Mouse (Mus musculus) liver, embryonic 15.5 days (tissue): Measurements from ENCODE around the gene Ino80b. TPM values are rescaled to one million over a fixed set of nuclear protein-coding genes. Genes with fewer than 3 reads are reported as not detected.
"Not testable (repeated sequence)": the region's sequence is repeated elsewhere in the genome, so short reads cannot be mapped to it uniquely, and the experiment has no call there.

Source experiments
- ATAC-seq: fragments of 200-750 bp; cut with Nextera tagmentation; 2 replicates; pipeline ENCODE4 v1.8.0; 2017; ENCODE audit warnings: moderate number of reproducible peaks, mild to moderate bottlenecking, moderate library complexity; ENCODE audit not compliant: insufficient read depth
- H3K27ac ChIP-seq: fragments of 300-500 bp; sonication (generic); replicated peaks from 2 replicates; pipeline ENCODE4 v1.5.1; 2015; ENCODE audit warnings: mild to moderate bottlenecking, inconsistent platforms
- H3K27me3 ChIP-seq: fragments of 300-500 bp; sonication (generic); 2 replicates; pipeline ENCODE4 v1.6.1; 2015; ENCODE audit warnings: mild to moderate bottlenecking, inconsistent platforms
- H3K36me3 ChIP-seq: fragments of 300-500 bp; sonication (generic); replicated peaks from 2 replicates; pipeline ENCODE4 v1.6.1; 2015; ENCODE audit warnings: moderate library complexity, mild to moderate bottlenecking, inconsistent platforms
- H3K4me1 ChIP-seq: fragments of 300-500 bp; sonication (generic); replicated peaks from 2 replicates; pipeline ENCODE4 v1.6.1; 2015; ENCODE audit warnings: inconsistent platforms
- H3K4me2 ChIP-seq: fragments of 300-500 bp; sonication (generic); 2 replicates; pipeline ENCODE4 v1.6.1; 2015; ENCODE audit warnings: moderate library complexity, mild to moderate bottlenecking, inconsistent platforms
- H3K4me3 ChIP-seq: fragments of 300-500 bp; sonication (generic); replicated peaks from 2 replicates; pipeline ENCODE4 v1.5.1; 2015; ENCODE audit warnings: mild to moderate bottlenecking, inconsistent platforms
- H3K9ac ChIP-seq: fragments of 300-500 bp; sonication (generic); 2 replicates; pipeline ENCODE4 v1.6.1; 2015; ENCODE audit warnings: moderate library complexity, mild to moderate bottlenecking, inconsistent platforms
- H3K9me3 ChIP-seq: fragments of 300-500 bp; sonication (generic); replicated peaks from 2 replicates; pipeline ENCODE4 v1.6.1; 2016; ENCODE audit warnings: inconsistent platforms
- WGBS: fragments of 180-500 bp; shearing (Covaris S2); methylation state at CpG from one replicate; pipeline ENCODE4 v1.1.7; 2015; ENCODE audit warnings: mixed read lengths; ENCODE audit not compliant: insufficient replicate concordance; 5-methylcytosine and 5-hydroxymethylcytosine counted together
- polyA plus RNA-seq: library from polyadenylated mRNA; unstranded; fragments of >200 nt; fragmentation: Nextera tagmentation; extraction: Ambion mirVana; gene quantifications from 2 replicates; pipeline ENCODE4 v1.2.1, GENCODE M21; 2015

Ino80b gene
- polyA plus RNA-seq, 1 experiment from 2014 or later = 5.3 TPM

DNA sequence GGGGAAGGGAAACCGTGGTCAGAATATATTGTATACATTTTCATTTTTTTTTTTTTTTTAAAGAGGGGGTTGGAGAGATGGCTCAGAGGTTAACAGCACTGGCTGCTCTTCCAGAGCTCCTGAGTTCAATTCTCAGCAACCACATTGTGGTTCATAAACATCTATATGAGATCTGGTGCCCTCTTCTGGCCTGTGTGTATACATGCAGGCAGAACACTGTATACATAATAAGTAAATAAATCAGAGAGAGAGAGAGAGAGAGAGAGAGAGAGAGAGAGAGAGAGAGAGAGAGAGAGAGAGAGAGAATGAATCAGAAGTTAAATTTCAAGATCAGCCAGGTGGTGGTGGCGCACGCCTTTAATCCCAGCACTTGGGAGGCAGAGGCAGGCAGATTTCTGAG lies 34.2 kb upstream of the Ino80b start:
- 27% methylated on average over 3 of the region's 3 CpGs for WGBS
- not testable (repeated sequence) for ATAC-seq

DNA sequence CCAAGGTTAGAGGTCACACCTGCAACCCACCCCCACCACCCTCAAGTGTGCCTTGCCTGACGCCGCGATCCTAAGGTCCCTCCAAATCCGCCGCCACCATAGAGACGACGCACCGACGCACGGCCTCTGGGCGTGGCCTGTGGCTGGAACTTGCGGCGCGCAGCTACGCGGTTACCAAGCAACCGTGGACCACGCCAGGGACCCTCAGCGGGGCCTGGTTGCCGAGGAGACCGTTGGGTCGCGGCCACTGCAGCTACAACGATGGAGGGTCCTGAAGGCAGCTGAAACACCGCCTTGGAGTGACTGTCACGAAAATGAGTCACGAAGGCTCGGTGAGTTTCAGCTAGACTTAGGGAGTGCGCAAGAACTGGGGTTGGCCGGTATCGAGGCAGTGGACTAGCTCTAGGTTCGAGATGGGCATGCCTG lies 31.0 kb upstream of the Ino80b start, which contains the start of the genes Wdr54 and 1700003E16Rik:
Gene Wdr54 (minus strand): TSS at position 139 of the 426 bp plus-strand sequence.
Gene 1700003E16Rik (plus strand): TSS at position 146 of the 426 bp plus-strand sequence.
- Histone ChIP-seq H3K4me1 (peaks cover 8% of the 10 kb centered on the region; the same call in 1 of the 2 replicates), H3K4me2 (peak within 1 kb of the TSS; percentile 84), H3K4me3 (peak within 1 kb of the TSS; percentile 52), H3K27me3 (peaks cover 66% of the 10 kb centered on the region), H3K27ac (no peak within 1 kb of the TSS), H3K9ac (no peak within 1 kb of the TSS), H3K36me3 (no peaks in the 10 kb centered on the region), H3K9me3 (no peaks in the 10 kb centered on the region)
- no peak for ATAC-seq
- WGBS = 2% methylated on average over 32 of the region's 32 CpGs

More for the DNA sequence above, 34.2 kb upstream of the Ino80b start:
- H3K4me2 ChIP-seq, H3K4me3 ChIP-seq, H3K27ac ChIP-seq, H3K9ac ChIP-seq, H3K9me3 ChIP-seq, H3K36me3 ChIP-seq: not testable (repeated sequence)
- H3K4me1 ChIP-seq = peaks cover 22% of the 10 kb centered on the region
- peaks cover 81% of the 10 kb centered on the region for H3K27me3 ChIP-seq

DNA sequence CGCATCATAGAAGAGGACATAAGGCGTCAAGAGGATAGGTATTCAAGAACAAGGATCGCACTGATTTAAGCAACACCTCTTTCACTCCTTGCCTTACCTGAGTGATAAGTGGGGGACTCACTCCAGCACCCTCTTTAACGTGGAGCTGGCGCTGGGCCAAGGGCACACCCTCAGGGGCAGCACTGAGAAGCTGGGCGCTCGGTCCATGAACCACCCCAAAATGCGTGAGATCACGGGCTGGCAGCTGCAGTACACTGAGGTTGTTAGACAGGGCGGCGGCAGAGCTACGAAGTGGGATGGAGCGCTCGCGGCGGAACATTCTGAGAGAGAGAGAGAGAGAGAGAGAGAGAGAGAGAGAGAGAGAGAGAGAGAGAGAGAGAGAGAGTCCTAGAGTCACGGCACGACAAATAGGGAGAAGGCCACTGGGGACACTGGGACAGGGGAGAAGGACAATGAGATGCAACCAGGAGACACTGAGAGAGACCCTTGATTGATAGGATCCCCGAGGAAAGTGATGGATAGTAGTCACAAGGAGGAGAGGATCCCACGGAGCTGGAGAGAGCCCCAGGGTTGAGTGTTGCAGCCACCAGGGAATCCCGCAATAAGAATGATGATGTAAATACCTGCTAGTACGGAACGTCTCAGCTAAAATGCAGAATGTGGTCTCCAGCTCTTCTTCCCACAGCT lies 30.5 kb upstream of the Ino80b start:
- no peaks in the 10 kb centered on the region for H3K36me3 ChIP-seq
- peak overlapping the region; percentile 84 for H3K4me2 ChIP-seq
- no peak overlapping the region for H3K27ac ChIP-seq
- peak overlapping the region; percentile 52 for H3K4me3 ChIP-seq
- peaks cover 8% of the 10 kb centered on the region; the same call in 1 of the 2 replicates for H3K4me1 ChIP-seq
- ATAC-seq = no peak
- no peak overlapping the region for H3K9ac ChIP-seq
- no peaks in the 10 kb centered on the region for H3K9me3 ChIP-seq
- peaks cover 60% of the 10 kb centered on the region for H3K27me3 ChIP-seq
- 10% methylated on average over 23 of the region's 23 CpGs for WGBS

DNA sequence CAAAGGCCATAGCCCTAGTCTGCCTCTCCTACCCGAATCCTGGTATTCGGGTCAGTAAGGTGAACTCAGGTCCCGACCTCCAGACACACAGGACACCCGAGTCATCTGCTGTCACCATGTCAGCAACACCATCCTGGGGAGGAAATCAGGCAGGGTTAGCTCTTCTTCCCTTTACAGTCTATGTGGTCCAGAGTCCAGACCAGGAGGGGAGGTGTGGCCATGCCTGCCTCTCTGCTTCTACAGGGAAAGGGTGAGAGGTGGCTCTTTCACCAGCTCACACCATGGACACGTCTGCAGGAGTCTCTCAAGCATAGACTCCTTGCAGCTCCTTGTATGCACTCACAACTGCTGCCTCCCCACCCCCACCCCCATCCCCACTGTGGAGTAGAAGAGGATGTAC lies 28.3 kb upstream of the Ino80b start:
- H3K36me3 ChIP-seq = peaks cover 5% of the 10 kb centered on the region; the same call in 1 of the 2 replicates
- 50% methylated on average over 5 of the region's 5 CpGs for WGBS
- ATAC-seq = no peak

DNA sequence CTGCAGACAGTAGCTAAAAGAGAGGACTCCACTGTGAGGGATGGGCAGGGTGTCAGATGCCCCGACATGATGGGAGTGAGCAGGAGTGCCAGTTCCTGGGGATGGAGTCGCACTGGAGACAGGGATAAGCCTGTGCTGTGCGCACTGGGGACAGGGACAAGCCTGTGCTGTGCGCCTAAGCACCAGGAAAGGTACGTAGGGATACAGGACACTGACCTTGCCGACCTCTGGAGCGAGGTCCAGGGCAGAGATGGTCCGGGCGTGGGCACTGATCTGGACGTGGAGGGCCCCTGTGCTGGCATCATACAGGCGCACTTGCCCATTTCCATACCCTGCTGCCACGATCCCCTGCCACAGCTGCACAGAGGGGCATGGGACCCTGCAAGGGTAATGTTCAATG lies 27.8 kb upstream of the Ino80b start:
- H3K4me2 ChIP-seq = no peak overlapping the region
- H3K4me3 ChIP-seq = no peak overlapping the region
- ATAC-seq = no peak
- peaks cover 48% of the 10 kb centered on the region for H3K27me3 ChIP-seq
- H3K27ac ChIP-seq = no peak overlapping the region
- H3K9me3 ChIP-seq = no peaks in the 10 kb centered on the region
- H3K36me3 ChIP-seq = peaks cover 5% of the 10 kb centered on the region; the same call in 1 of the 2 replicates
- H3K9ac ChIP-seq = no peak overlapping the region
- peaks cover 8% of the 10 kb centered on the region; the same call in 1 of the 2 replicates for H3K4me1 ChIP-seq
- 66% methylated on average over 12 of the region's 12 CpGs for WGBS

More for the DNA sequence above, 28.3 kb upstream of the Ino80b start:
- H3K4me2 ChIP-seq = no peak overlapping the region
- H3K4me3 ChIP-seq = no peak overlapping the region
- H3K27ac ChIP-seq = no peak overlapping the region
- H3K4me1 ChIP-seq = peaks cover 8% of the 10 kb centered on the region; the same call in 1 of the 2 replicates
- no peaks in the 10 kb centered on the region for H3K9me3 ChIP-seq
- H3K27me3 ChIP-seq = peaks cover 48% of the 10 kb centered on the region
- H3K9ac ChIP-seq = no peak overlapping the region

DNA sequence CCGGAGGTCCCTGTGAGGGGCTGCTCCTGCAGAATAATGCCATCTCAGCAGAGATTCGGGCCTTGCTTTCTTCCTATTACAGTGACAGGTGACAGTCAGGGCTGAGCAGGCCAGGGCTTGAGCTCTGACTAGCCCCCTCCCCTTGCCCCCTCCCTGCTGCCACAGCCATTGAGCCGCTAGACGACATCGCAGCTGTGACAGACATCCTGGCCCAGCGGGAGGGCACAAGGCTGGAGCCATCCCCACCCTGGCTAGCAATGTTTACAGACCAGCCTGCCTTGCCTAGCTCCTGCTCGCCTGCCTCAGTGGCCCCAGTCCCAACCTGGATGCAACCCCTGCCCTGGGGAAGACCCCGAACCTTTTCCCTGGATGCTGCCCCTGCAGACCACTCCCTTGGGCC lies 26.5 kb upstream of the Ino80b start:
- H3K27me3 ChIP-seq = peaks cover 39% of the 10 kb centered on the region
- H3K4me3 ChIP-seq = no peak overlapping the region
- H3K27ac ChIP-seq = no peak overlapping the region
- H3K4me2 ChIP-seq = no peak overlapping the region
- WGBS = 41% methylated on average over 8 of the region's 8 CpGs
- peaks cover 5% of the 10 kb centered on the region; the same call in 1 of the 2 replicates for H3K36me3 ChIP-seq
- no peaks in the 10 kb centered on the region for H3K9me3 ChIP-seq
- no peak overlapping the region for H3K9ac ChIP-seq
- H3K4me1 ChIP-seq = peaks cover 8% of the 10 kb centered on the region; the same call in 1 of the 2 replicates
- no peak for ATAC-seq

DNA sequence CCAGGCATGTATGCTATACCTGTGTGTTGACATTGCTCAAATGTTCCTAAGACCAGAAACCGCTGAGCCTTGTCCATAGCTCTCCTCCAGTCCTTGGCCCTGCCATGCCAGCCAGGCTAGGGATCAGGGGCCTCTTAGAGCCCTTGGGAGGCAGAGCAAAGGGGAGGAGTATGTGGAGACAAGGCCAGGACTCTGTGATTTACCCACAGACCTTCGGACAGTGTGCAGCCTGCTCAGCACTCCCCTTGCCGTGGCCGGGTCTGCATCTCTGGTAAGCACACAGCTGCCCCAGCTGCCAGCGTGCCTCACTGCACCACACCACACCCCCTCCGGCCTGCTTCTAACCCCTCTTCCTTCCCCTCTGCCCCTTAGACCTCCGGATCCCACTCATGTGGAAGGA lies 22.0 kb upstream of the Ino80b start:
- Histone ChIP-seq H3K9ac (no peak overlapping the region), H3K27me3 (peaks cover 9% of the 10 kb centered on the region), H3K36me3 (peaks cover 5% of the 10 kb centered on the region; the same call in 1 of the 2 replicates), H3K9me3 (no peaks in the 10 kb centered on the region), H3K27ac (no peak overlapping the region), H3K4me3 (no peak overlapping the region), H3K4me1 (peaks cover 3% of the 10 kb centered on the region), H3K4me2 (no peak overlapping the region)
- WGBS = 41% methylated on average over 7 of the region's 7 CpGs
- no peak for ATAC-seq

DNA sequence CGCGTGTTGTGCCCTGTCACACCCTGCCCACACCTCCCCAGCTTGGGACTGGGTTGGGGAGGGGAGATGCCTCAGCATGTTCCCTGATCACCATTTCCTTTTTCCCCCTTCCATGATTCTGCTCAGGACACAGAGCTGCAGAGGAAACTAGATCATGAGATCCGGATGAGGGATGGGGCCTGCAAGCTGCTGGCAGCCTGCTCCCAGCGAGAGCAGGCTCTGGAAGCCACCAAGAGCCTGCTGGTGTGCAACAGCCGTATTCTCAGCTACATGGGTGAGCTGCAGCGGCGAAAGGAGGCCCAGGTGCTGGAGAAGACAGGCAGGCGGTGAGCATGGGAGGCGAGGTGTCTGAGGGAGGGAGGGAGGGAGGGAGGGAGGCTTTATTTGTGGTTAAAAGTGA lies 20.6 kb upstream of the Ino80b start:
- WGBS = 52% methylated on average over 9 of the region's 9 CpGs
- Histone ChIP-seq H3K9me3 (no peaks in the 10 kb centered on the region), H3K4me1 (peaks cover 10% of the 10 kb centered on the region), H3K27ac (no peak overlapping the region), H3K36me3 (peaks cover 5% of the 10 kb centered on the region; the same call in 1 of the 2 replicates), H3K9ac (no peak overlapping the region), H3K4me3 (no peak overlapping the region), H3K27me3 (peaks cover 22% of the 10 kb centered on the region), H3K4me2 (no peak overlapping the region)
- no peak for ATAC-seq

DNA sequence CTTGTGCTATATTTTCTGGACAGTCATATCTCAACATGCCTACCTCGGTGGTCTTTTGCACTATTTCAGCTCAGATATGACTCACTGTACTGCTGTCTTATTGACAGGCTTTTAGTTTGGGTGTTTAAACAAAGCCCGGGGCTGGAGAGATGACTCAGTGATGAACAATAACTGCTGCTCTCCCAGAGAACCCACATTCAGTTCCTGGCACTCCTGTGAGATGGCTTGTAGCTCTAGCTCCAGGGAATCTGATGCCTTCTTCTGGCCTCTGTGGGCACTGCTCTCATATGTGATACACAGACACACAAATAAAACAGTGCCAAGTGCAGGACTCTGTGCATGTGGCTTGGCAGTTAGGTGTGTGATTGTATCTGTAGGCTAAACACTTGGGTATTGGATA lies 20.0 kb upstream of the Ino80b start:
- Histone ChIP-seq H3K27me3 (peaks cover 25% of the 10 kb centered on the region), H3K36me3 (peaks cover 5% of the 10 kb centered on the region; the same call in 1 of the 2 replicates), H3K4me2 (no peak overlapping the region), H3K9me3 (no peaks in the 10 kb centered on the region), H3K9ac (no peak overlapping the region), H3K4me3 (no peak overlapping the region), H3K27ac (no peak overlapping the region), H3K4me1 (peaks cover 10% of the 10 kb centered on the region)
- no peak for ATAC-seq
- 29% methylated on average over 2 of the region's 2 CpGs for WGBS

DNA sequence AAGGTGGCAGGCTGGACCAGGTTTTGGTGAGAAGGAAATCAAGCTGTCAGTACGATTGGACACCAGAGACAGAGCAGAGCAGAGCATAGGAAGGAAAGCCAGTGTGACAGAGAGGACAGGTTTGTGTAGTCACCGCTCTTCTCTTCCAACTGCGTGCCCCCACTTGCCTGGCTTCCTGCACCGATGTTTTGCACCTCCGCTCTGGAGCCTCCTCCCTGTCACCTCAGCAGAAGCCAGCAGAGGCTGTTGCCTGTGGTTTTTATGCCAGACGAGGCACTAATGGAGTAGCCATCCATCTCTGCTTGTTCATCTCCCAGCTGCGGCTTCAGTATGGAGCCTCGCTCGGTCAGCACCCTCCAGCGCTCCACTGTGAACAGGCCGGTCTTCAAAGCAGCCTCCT lies 17.7 kb upstream of the Ino80b start:
- no peak for ATAC-seq
- no peaks in the 10 kb centered on the region for H3K9me3 ChIP-seq
- H3K27me3 ChIP-seq = peaks cover 49% of the 10 kb centered on the region
- no peak overlapping the region for H3K9ac ChIP-seq
- H3K4me1 ChIP-seq = peaks cover 26% of the 10 kb centered on the region
- H3K4me2 ChIP-seq = no peak overlapping the region
- H3K36me3 ChIP-seq = no peaks in the 10 kb centered on the region
- H3K4me3 ChIP-seq = no peak overlapping the region
- WGBS = 56% methylated on average over 11 of the region's 11 CpGs
- H3K27ac ChIP-seq = no peak overlapping the region

DNA sequence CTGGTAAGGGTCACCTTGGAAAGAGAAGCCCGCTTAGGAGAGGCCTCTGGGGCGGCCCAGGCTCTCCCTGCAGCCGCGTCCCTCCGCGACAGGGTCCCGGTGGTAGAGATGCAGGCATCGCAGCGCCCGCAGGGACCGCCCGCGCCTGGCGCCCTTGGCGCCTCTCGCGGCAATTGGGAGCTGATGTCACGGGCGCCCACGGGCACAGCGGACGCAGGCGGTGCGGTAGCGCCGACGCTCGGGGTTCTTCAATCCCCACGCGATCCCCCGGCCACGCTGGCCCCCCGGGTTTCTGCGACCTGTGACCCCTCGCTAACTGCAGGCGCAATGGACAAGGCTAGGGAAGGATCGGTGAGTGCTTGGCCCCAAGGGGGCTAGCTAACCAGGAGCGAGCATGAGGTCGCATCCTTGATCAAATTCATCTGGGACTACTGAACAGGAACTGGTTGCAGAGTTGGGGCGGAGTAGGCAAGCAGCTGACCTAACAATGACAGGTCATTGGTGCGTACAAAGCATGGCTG lies 17.0 kb upstream of the Ino80b start:
- H3K9me3 ChIP-seq = no peaks in the 10 kb centered on the region
- no peak overlapping the region for H3K27ac ChIP-seq
- H3K9ac ChIP-seq = no peak overlapping the region
- H3K4me2 ChIP-seq = peak overlapping the region; percentile 51
- H3K4me3 ChIP-seq = no peak overlapping the region
- H3K36me3 ChIP-seq = no peaks in the 10 kb centered on the region
- H3K4me1 ChIP-seq = peaks cover 32% of the 10 kb centered on the region
- 5% methylated on average over 39 of the region's 41 CpGs for WGBS
- peaks cover 55% of the 10 kb centered on the region for H3K27me3 ChIP-seq
- no peak for ATAC-seq
